Mouse (Mus musculus): ENCODE data around the gene Rpl3. TPM values are rescaled to one million over a fixed set of nuclear protein-coding genes. Genes with fewer than 3 reads are reported as not detected.

Gene Rpl3
- total and polyA plus RNA-seq, 2 experiments: 304 to 399 TPM

- Histone ChIP-seq H3K27me3 (ENCODE audit: control insufficient read depth, insufficient read depth, low read length) (no peaks in the 10 kb centered on the region), H3K9ac (ENCODE audit: low read depth, low read length) (no peak overlapping the region), H3K27ac (replicated peaks; ENCODE audit: insufficient read depth, low read depth, low read length) (no peak overlapping the region), H3K79me2 (ENCODE audit: control insufficient read depth, insufficient read depth, low read length) (no peaks in the 10 kb centered on the region), H3K4me3 (ENCODE audit: insufficient read depth, low read depth, low read length) (no peak overlapping the region), H3K4me1 (ENCODE audit: control insufficient read depth, insufficient read depth, low read length) (no peaks in the 10 kb centered on the region), H3K36me3 (ENCODE audit: control insufficient read depth, insufficient read depth, low read length) (no peaks in the 10 kb centered on the region)
- WGBS: 81% methylated on average over 8 of the region's 8 CpGs
- no peak for DNase-seq (ENCODE audit: extremely low read depth, low read depth, low spot score)
- TF ChIP-seq POLR2A (IDR thresholded peaks at IDR 0.05; ENCODE audit: extremely low read depth, insufficient read depth, low read length): no peak
- no peak for TF ChIP-seq CTCF (IDR thresholded peaks at IDR 0.05; ENCODE audit: low read depth, low read length)
Measured at GRCm38 (mm10) chr15:80053381-80054033, 38.2 kb downstream of the Rpl3 start.

GRCm38 (mm10) chr15:80051782-80052181 is 39.9 kb downstream of the Rpl3 start:
- Histone ChIP-seq H3K9ac (ENCODE audit: low read depth, low read length) (no peak overlapping the region), H3K79me2 (ENCODE audit: control insufficient read depth, insufficient read depth, low read length) (no peaks in the 10 kb centered on the region), H3K4me3 (ENCODE audit: insufficient read depth, low read depth, low read length) (no peak overlapping the region), H3K4me1 (ENCODE audit: control insufficient read depth, insufficient read depth, low read length) (no peaks in the 10 kb centered on the region), H3K36me3 (ENCODE audit: control insufficient read depth, insufficient read depth, low read length) (no peaks in the 10 kb centered on the region), H3K27ac (replicated peaks; ENCODE audit: insufficient read depth, low read depth, low read length) (no peak overlapping the region), H3K27me3 (ENCODE audit: control insufficient read depth, insufficient read depth, low read length) (no peaks in the 10 kb centered on the region)
- DNase-seq (ENCODE audit: extremely low read depth, low read depth, low spot score): no peak
- TF ChIP-seq CTCF (IDR thresholded peaks at IDR 0.05; ENCODE audit: low read depth, low read length) (no peak), POLR2A (IDR thresholded peaks at IDR 0.05; ENCODE audit: extremely low read depth, insufficient read depth, low read length) (no peak)
- 83% methylated on average over 9 of the region's 9 CpGs for WGBS

GRCm38 (mm10) chr15:80051092-80051761 is 40.4 kb downstream of the Rpl3 start:
- no peaks in the 10 kb centered on the region for H3K4me1 ChIP-seq (ENCODE audit: control insufficient read depth, insufficient read depth, low read length)
- no peaks in the 10 kb centered on the region for H3K79me2 ChIP-seq (ENCODE audit: control insufficient read depth, insufficient read depth, low read length)
- WGBS: 77% methylated on average over 19 of the region's 19 CpGs
- H3K27me3 ChIP-seq (ENCODE audit: control insufficient read depth, insufficient read depth, low read length): no peaks in the 10 kb centered on the region
- DNase-seq (ENCODE audit: extremely low read depth, low read depth, low spot score): no peak
- no peak overlapping the region for H3K4me3 ChIP-seq (ENCODE audit: insufficient read depth, low read depth, low read length)
- H3K9ac ChIP-seq (ENCODE audit: low read depth, low read length): no peak overlapping the region
- no peaks in the 10 kb centered on the region for H3K36me3 ChIP-seq (ENCODE audit: control insufficient read depth, insufficient read depth, low read length)
- no peak overlapping the region for H3K27ac ChIP-seq (replicated peaks; ENCODE audit: insufficient read depth, low read depth, low read length)
- TF ChIP-seq POLR2A (IDR thresholded peaks at IDR 0.05; ENCODE audit: extremely low read depth, insufficient read depth, low read length) (no peak), CTCF (IDR thresholded peaks at IDR 0.05; ENCODE audit: low read depth, low read length) (no peak)

GRCm38 (mm10) chr15:80050093-80050492 is 41.6 kb downstream of the Rpl3 start:
- Histone ChIP-seq H3K27me3 (ENCODE audit: control insufficient read depth, insufficient read depth, low read length) (no peaks in the 10 kb centered on the region), H3K79me2 (ENCODE audit: control insufficient read depth, insufficient read depth, low read length) (no peaks in the 10 kb centered on the region), H3K36me3 (ENCODE audit: control insufficient read depth, insufficient read depth, low read length) (no peaks in the 10 kb centered on the region), H3K4me3 (ENCODE audit: insufficient read depth, low read depth, low read length) (no peak overlapping the region), H3K4me1 (ENCODE audit: control insufficient read depth, insufficient read depth, low read length) (no peaks in the 10 kb centered on the region), H3K27ac (replicated peaks; ENCODE audit: insufficient read depth, low read depth, low read length) (no peak overlapping the region), H3K9ac (ENCODE audit: low read depth, low read length) (no peak overlapping the region)
- DNase-seq (ENCODE audit: extremely low read depth, low read depth, low spot score): no peak
- TF ChIP-seq CTCF (IDR thresholded peaks at IDR 0.05; ENCODE audit: low read depth, low read length) (no peak), POLR2A (IDR thresholded peaks at IDR 0.05; ENCODE audit: extremely low read depth, insufficient read depth, low read length) (no peak)
- 74% methylated on average over 4 of the region's 4 CpGs for WGBS

- H3K79me2 ChIP-seq (ENCODE audit: control insufficient read depth, insufficient read depth, low read length): no peaks in the 10 kb centered on the region
- no peaks in the 10 kb centered on the region for H3K36me3 ChIP-seq (ENCODE audit: control insufficient read depth, insufficient read depth, low read length)
- H3K4me1 ChIP-seq (ENCODE audit: control insufficient read depth, insufficient read depth, low read length): no peaks in the 10 kb centered on the region
- H3K27ac ChIP-seq (replicated peaks; ENCODE audit: insufficient read depth, low read depth, low read length): no peak overlapping the region
- TF ChIP-seq CTCF (IDR thresholded peaks at IDR 0.05; ENCODE audit: low read depth, low read length) (no peak), POLR2A (IDR thresholded peaks at IDR 0.05; ENCODE audit: extremely low read depth, insufficient read depth, low read length) (no peak)
- H3K27me3 ChIP-seq (ENCODE audit: control insufficient read depth, insufficient read depth, low read length): no peaks in the 10 kb centered on the region
- H3K4me3 ChIP-seq (ENCODE audit: insufficient read depth, low read depth, low read length): no peak overlapping the region
- no peak overlapping the region for H3K9ac ChIP-seq (ENCODE audit: low read depth, low read length)
- no peak for DNase-seq (ENCODE audit: extremely low read depth, low read depth, low spot score)
- 57% methylated on average over 5 of the region's 5 CpGs for WGBS
Measured at GRCm38 (mm10) chr15:80047973-80048372, 43.7 kb downstream of the Rpl3 start.

- no peak overlapping the region for H3K4me3 ChIP-seq (ENCODE audit: insufficient read depth, low read depth, low read length)
- WGBS: 29% methylated on average over 2 of the region's 2 CpGs
- no peak overlapping the region for H3K9ac ChIP-seq (ENCODE audit: low read depth, low read length)
- no peaks in the 10 kb centered on the region for H3K27me3 ChIP-seq (ENCODE audit: control insufficient read depth, insufficient read depth, low read length)
- no peak for DNase-seq (ENCODE audit: extremely low read depth, low read depth, low spot score)
- H3K79me2 ChIP-seq (ENCODE audit: control insufficient read depth, insufficient read depth, low read length): no peaks in the 10 kb centered on the region
- no peak for TF ChIP-seq CTCF (IDR thresholded peaks at IDR 0.05; ENCODE audit: low read depth, low read length)
- TF ChIP-seq POLR2A (IDR thresholded peaks at IDR 0.05; ENCODE audit: extremely low read depth, insufficient read depth, low read length): no peak
- no peaks in the 10 kb centered on the region for H3K4me1 ChIP-seq (ENCODE audit: control insufficient read depth, insufficient read depth, low read length)
- H3K27ac ChIP-seq (replicated peaks; ENCODE audit: insufficient read depth, low read depth, low read length): no peak overlapping the region
- H3K36me3 ChIP-seq (ENCODE audit: control insufficient read depth, insufficient read depth, low read length): no peaks in the 10 kb centered on the region
Measured at GRCm38 (mm10) chr15:80047242-80047641, 44.4 kb downstream of the Rpl3 start.

Data from liver, adult 2 months (tissue).